Mouse (Mus musculus): ENCODE measurements around the gene Ankrd44. TPM values are rescaled to one million over a fixed set of nuclear protein-coding genes. Genes with fewer than 3 reads are reported as not detected.
A peak's percentile ranks its signal among the peaks of the same experiment; 100 is the strongest.

The Ankrd44 gene
- polyA plus RNA-seq, 1 experiment from 2014 or later, result 19.2 TPM

GRCm38 (mm10) chr1:54833221-54833620, 93.0 kb downstream of the Ankrd44 start:
- Histone ChIP-seq H3K27me3 (replicated peaks; ENCODE audit: low read depth, poor library complexity, severe bottlenecking) (no peaks in the 10 kb centered on the region), H3K36me3 (replicated peaks) (no peaks in the 10 kb centered on the region), H3K4me3 (no peak overlapping the region), H3K27ac (replicated peaks) (no peak overlapping the region), H3K9me3 (no peaks in the 10 kb centered on the region), H3K4me1 (peaks cover 5% of the 10 kb centered on the region; the same call in 1 of the 2 replicates)
- WGBS, result 93% methylated on average over 6 of the region's 6 CpGs
- DNase-seq (ENCODE audit: low spot score), result no peak

GRCm38 (mm10) chr1:54832765-54833164, 93.4 kb downstream of the Ankrd44 start:
- no peaks in the 10 kb centered on the region for H3K27me3 ChIP-seq (replicated peaks; ENCODE audit: low read depth, poor library complexity, severe bottlenecking)
- no peaks in the 10 kb centered on the region for H3K36me3 ChIP-seq (replicated peaks)
- no peak overlapping the region for H3K4me3 ChIP-seq
- peaks cover 6% of the 10 kb centered on the region for H3K4me1 ChIP-seq
- no peak for DNase-seq (ENCODE audit: low spot score)
- H3K27ac ChIP-seq (replicated peaks), result no peak overlapping the region
- WGBS, result 0% methylated on average over 1 of the region's 1 CpGs
- H3K9me3 ChIP-seq, result no peaks in the 10 kb centered on the region

- Histone ChIP-seq H3K27ac (replicated peaks) (no peak overlapping the region; the same call in 1 of the 2 replicates), H3K4me1 (peaks cover 25% of the 10 kb centered on the region), H3K4me3 (no peak overlapping the region), H3K27me3 (replicated peaks; ENCODE audit: low read depth, poor library complexity, severe bottlenecking) (no peaks in the 10 kb centered on the region), H3K36me3 (replicated peaks) (no peaks in the 10 kb centered on the region), H3K9me3 (no peaks in the 10 kb centered on the region)
- DNase-seq (ENCODE audit: low spot score), result no peak
- 68% methylated on average over 6 of the region's 6 CpGs for whole genome bisulfite sequencing
Measured at GRCm38 (mm10) chr1:54830223-54830622, 96.0 kb downstream of the Ankrd44 start.

- no peak overlapping the region for H3K4me3 ChIP-seq
- no peaks in the 10 kb centered on the region for H3K36me3 ChIP-seq (replicated peaks)
- no peak overlapping the region for H3K27ac ChIP-seq (replicated peaks)
- DNase-seq (ENCODE audit: low spot score), result no peak
- no peaks in the 10 kb centered on the region for H3K9me3 ChIP-seq
- H3K4me1 ChIP-seq, result peaks cover 25% of the 10 kb centered on the region
- 88% methylated on average over 5 of the region's 5 CpGs for WGBS
- H3K27me3 ChIP-seq (replicated peaks; ENCODE audit: low read depth, poor library complexity, severe bottlenecking), result no peaks in the 10 kb centered on the region
Measured at GRCm38 (mm10) chr1:54829681-54830213, 96.4 kb downstream of the Ankrd44 start.

- 84% methylated on average over 8 of the region's 8 CpGs for WGBS
- DNase-seq (ENCODE audit: low spot score), result no peak
- no peaks in the 10 kb centered on the region for H3K27me3 ChIP-seq (replicated peaks; ENCODE audit: low read depth, poor library complexity, severe bottlenecking)
Measured at GRCm38 (mm10) chr1:54827827-54828226, 98.4 kb downstream of the Ankrd44 start.

GRCm38 (mm10) chr1:54827351-54827750, 98.8 kb downstream of the Ankrd44 start:
- Histone ChIP-seq H3K4me1 (peaks cover 25% of the 10 kb centered on the region), H3K27me3 (replicated peaks; ENCODE audit: low read depth, poor library complexity, severe bottlenecking) (no peaks in the 10 kb centered on the region), H3K9me3 (no peaks in the 10 kb centered on the region), H3K36me3 (replicated peaks) (no peaks in the 10 kb centered on the region), H3K4me3 (no peak overlapping the region), H3K27ac (replicated peaks) (no peak overlapping the region)
- 47% methylated on average over 3 of the region's 3 CpGs for WGBS
- DNase-seq (ENCODE audit: low spot score), result peak; percentile 21

More at GRCm38 (mm10) chr1:54827827-54828226, 98.4 kb downstream of the Ankrd44 start:
- H3K4me1 ChIP-seq, result peaks cover 25% of the 10 kb centered on the region
- H3K36me3 ChIP-seq (replicated peaks), result no peaks in the 10 kb centered on the region
- no peak overlapping the region for H3K27ac ChIP-seq (replicated peaks)
- H3K9me3 ChIP-seq, result no peaks in the 10 kb centered on the region
- H3K4me3 ChIP-seq, result no peak overlapping the region

GRCm38 (mm10) chr1:54826426-54826986, 99.7 kb downstream of the Ankrd44 start:
- Histone ChIP-seq H3K36me3 (replicated peaks) (no peaks in the 10 kb centered on the region), H3K27me3 (replicated peaks; ENCODE audit: low read depth, poor library complexity, severe bottlenecking) (no peaks in the 10 kb centered on the region), H3K9me3 (no peaks in the 10 kb centered on the region), H3K4me3 (no peak overlapping the region), H3K27ac (replicated peaks) (no peak overlapping the region), H3K4me1 (peaks cover 25% of the 10 kb centered on the region)
- WGBS, result 66% methylated on average over 4 of the region's 4 CpGs
- DNase-seq (ENCODE audit: low spot score), result no peak

- Histone ChIP-seq H3K9me3 (no peaks in the 10 kb centered on the region), H3K4me1 (peaks cover 25% of the 10 kb centered on the region), H3K27ac (replicated peaks) (no peak overlapping the region), H3K27me3 (replicated peaks; ENCODE audit: low read depth, poor library complexity, severe bottlenecking) (no peaks in the 10 kb centered on the region), H3K36me3 (replicated peaks) (no peaks in the 10 kb centered on the region), H3K4me3 (no peak overlapping the region)
- no peak for DNase-seq (ENCODE audit: low spot score)
- WGBS, result 76% methylated on average over 6 of the region's 6 CpGs
Measured at GRCm38 (mm10) chr1:54825718-54826425, 100.3 kb downstream of the Ankrd44 start.

GRCm38 (mm10) chr1:54824106-54824808, 101.9 kb downstream of the Ankrd44 start:
- H3K4me1 ChIP-seq, result peaks cover 20% of the 10 kb centered on the region
- H3K36me3 ChIP-seq (replicated peaks), result no peaks in the 10 kb centered on the region
- no peaks in the 10 kb centered on the region for H3K27me3 ChIP-seq (replicated peaks; ENCODE audit: low read depth, poor library complexity, severe bottlenecking)
- DNase-seq (ENCODE audit: low spot score), result no peak
- no peak overlapping the region for H3K4me3 ChIP-seq
- no peaks in the 10 kb centered on the region for H3K9me3 ChIP-seq
- no peak overlapping the region for H3K27ac ChIP-seq (replicated peaks)
- 85% methylated on average over 14 of the region's 14 CpGs for WGBS

- no peak overlapping the region for H3K27ac ChIP-seq (replicated peaks)
- no peak for DNase-seq (ENCODE audit: low spot score)
- no peak overlapping the region for H3K4me3 ChIP-seq
- H3K4me1 ChIP-seq, result peaks cover 9% of the 10 kb centered on the region
- H3K36me3 ChIP-seq (replicated peaks), result no peaks in the 10 kb centered on the region
- no peaks in the 10 kb centered on the region for H3K9me3 ChIP-seq
- no peaks in the 10 kb centered on the region for H3K27me3 ChIP-seq (replicated peaks; ENCODE audit: low read depth, poor library complexity, severe bottlenecking)
- WGBS, result 87% methylated on average over 1 of the region's 1 CpGs
Measured at GRCm38 (mm10) chr1:54821797-54822196, 104.4 kb downstream of the Ankrd44 start.

GRCm38 (mm10) chr1:54815206-54815855, 110.9 kb downstream of the Ankrd44 start:
- DNase-seq (ENCODE audit: low spot score), result no peak

GRCm38 (mm10) chr1:54809811-54810549, 116.2 kb downstream of the Ankrd44 start:
- Histone ChIP-seq H3K4me1 (peaks cover 4% of the 10 kb centered on the region; the same call in 1 of the 2 replicates), H3K4me3 (no peak overlapping the region), H3K9me3 (no peaks in the 10 kb centered on the region), H3K27ac (replicated peaks) (no peak overlapping the region), H3K27me3 (replicated peaks; ENCODE audit: low read depth, poor library complexity, severe bottlenecking) (no peaks in the 10 kb centered on the region), H3K36me3 (replicated peaks) (no peaks in the 10 kb centered on the region)
- 90% methylated on average over 10 of the region's 10 CpGs for WGBS
- no peak for DNase-seq (ENCODE audit: low spot score)

More at GRCm38 (mm10) chr1:54815206-54815855, 110.9 kb downstream of the Ankrd44 start:
- Histone ChIP-seq H3K27ac (replicated peaks) (no peak overlapping the region), H3K36me3 (replicated peaks) (no peaks in the 10 kb centered on the region), H3K4me3 (no peak overlapping the region), H3K27me3 (replicated peaks; ENCODE audit: low read depth, poor library complexity, severe bottlenecking) (no peaks in the 10 kb centered on the region), H3K4me1 (no peaks in the 10 kb centered on the region), H3K9me3 (no peaks in the 10 kb centered on the region)
- WGBS, result 79% methylated on average over 9 of the region's 9 CpGs
